ENCODE assay signal across 13 mouse cellular contexts in the genomic region with DNA sequence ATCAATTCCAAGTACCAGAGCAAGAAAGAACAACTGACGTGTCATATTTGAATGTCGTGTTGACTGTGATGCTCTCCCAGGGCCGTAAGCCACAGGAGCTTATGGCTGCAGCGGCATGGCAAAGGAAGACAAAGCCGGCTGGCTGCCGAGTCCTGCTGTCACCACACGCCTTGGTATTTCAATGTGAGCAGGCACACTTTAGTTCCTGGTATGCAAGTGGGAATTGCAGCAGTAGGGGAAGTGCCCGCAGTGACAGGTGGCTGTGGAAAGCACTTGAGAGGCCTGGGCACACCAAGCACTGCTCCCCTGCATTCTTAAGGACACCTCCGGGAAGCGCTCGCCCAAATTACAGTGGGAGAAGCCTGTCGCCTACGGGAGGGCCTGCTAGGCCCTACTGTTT. TPM values are rescaled to one million over a fixed set of nuclear protein-coding genes. Genes with fewer than 3 reads are reported as not detected.
DNase-seq lines count a peak whose midpoint lies in the region; ATAC-seq and TF ChIP-seq lines count a peak whose summit lies in the region.
"Had no signal": no experiment of that assay in that cellular context is flagged by ENCODE, and none has a peak within 500 bp of the region (broad histone marks: within the 10 kb centered on the region; RNA-seq: fewer than 3 reads in every experiment).

No protein-coding gene starts in this region.

- no peak overlapping the region for H3K4me2 ChIP-seq in midbrain, embryonic 14.5 days (ENCODE audit: low read length)
- H3K4me2 ChIP-seq in midbrain, embryonic 16.5 days (ENCODE audit: low read length): no peak overlapping the region
- no peak overlapping the region for H3K4me2 ChIP-seq in myocyte (ENCODE audit: low read depth)
- H3K4me2 ChIP-seq: liver, embryonic 15.5 days had no signal

- no peak overlapping the region for H3ac ChIP-seq in myocyte (ENCODE audit: control insufficient read depth, insufficient read length)

- H3K27me3 ChIP-seq in midbrain, embryonic 14.5 days (ENCODE audit: control insufficient read depth, insufficient read depth, low read length): no peaks in the 10 kb centered on the region
- H3K27me3 ChIP-seq in midbrain, embryonic 16.5 days (ENCODE audit: control insufficient read depth, insufficient read depth, low read depth, low read length): no peaks in the 10 kb centered on the region
- no peaks in the 10 kb centered on the region for H3K27me3 ChIP-seq in myocyte (ENCODE audit: control insufficient read depth, insufficient read depth, insufficient read length)
- H3K27me3 ChIP-seq: liver, embryonic 15.5 days had no signal

- no peaks in the 10 kb centered on the region for H3K4me1 ChIP-seq in midbrain, embryonic 14.5 days (ENCODE audit: control insufficient read depth, insufficient read depth, low read length)
- H3K4me1 ChIP-seq in midbrain, embryonic 16.5 days (ENCODE audit: control insufficient read depth, insufficient read depth, low read length): no peaks in the 10 kb centered on the region
- H3K4me1 ChIP-seq: liver, embryonic 15.5 days had no signal

- TF ChIP-seq POLR2A in myocyte (IDR thresholded peaks at IDR 0.05; ENCODE audit: insufficient read length, low read depth): no peak

- WGBS in midbrain, embryonic 14.5 days: 81% methylated on average over 13 of the region's 13 CpGs
- 76% methylated on average over 13 of the region's 13 CpGs for WGBS in midbrain, embryonic 16.5 days

- H3K4me3 ChIP-seq in midbrain, embryonic 14.5 days (replicated peaks; ENCODE audit: low read depth, low read length): no peak overlapping the region
- H3K4me3 ChIP-seq in midbrain, embryonic 16.5 days (ENCODE audit: low read depth, low read length): no peak overlapping the region
- no peak overlapping the region for H3K4me3 ChIP-seq in myocyte
- H3K4me3 ChIP-seq: heart, adult 2 months; liver, embryonic 15.5 days had no signal

- DNase-seq in frontal cortex, postnatal 25 days (ENCODE audit: low spot score in 2 of 2): no peak
- DNase-seq in midbrain, embryonic 14.5 days: peak; percentile 12
- peak; percentile 21 for DNase-seq in layer of hippocampus, adult 9-10 months (ENCODE audit: low spot score)
- DNase-seq in kidney, adult 8-10 months: no peak
- no peak for DNase-seq in gastrocnemius, postnatal 4 days (ENCODE audit: low spot score in 2 of 2)
- DNase-seq: heart, adult 2 months; thymus, postnatal 25 days had no signal

- no peaks in the 10 kb centered on the region for H3K79me2 ChIP-seq in myocyte (ENCODE audit: control insufficient read depth, insufficient read depth)

- peaks cover 34% of the 10 kb centered on the region for H3K36me3 ChIP-seq in midbrain, embryonic 14.5 days (ENCODE audit: control insufficient read depth, insufficient read depth, low read length)
- peaks cover 4% of the 10 kb centered on the region; the same call in 1 of the 2 replicates for H3K36me3 ChIP-seq in midbrain, embryonic 16.5 days (ENCODE audit: control insufficient read depth, insufficient read depth, low read length)
- H3K36me3 ChIP-seq in myocyte (ENCODE audit: control insufficient read depth, insufficient read depth): peaks cover 10% of the 10 kb centered on the region

- ATAC-seq in frontal cortex, adult (ENCODE audit: low TSS enrichment): peak; percentile 38; the same call in 1 of the 2 replicates
- no peak for ATAC-seq in midbrain, embryonic 14.5 days (ENCODE audit: low FRiP score, low TSS enrichment)
- ATAC-seq in midbrain, embryonic 16.5 days: no peak
- ATAC-seq: intestine, embryonic 16.5 days had no signal

- no peaks in the 10 kb centered on the region for H3K9me3 ChIP-seq in midbrain, embryonic 14.5 days (ENCODE audit: control insufficient read depth, low read length)
- H3K9me3 ChIP-seq in midbrain, embryonic 16.5 days (replicated peaks; ENCODE audit: control insufficient read depth, low read length, poor library complexity, severe bottlenecking): no peaks in the 10 kb centered on the region
- H3K9me3 ChIP-seq: liver, embryonic 15.5 days had no signal

- H3K9ac ChIP-seq in midbrain, embryonic 14.5 days (replicated peaks; ENCODE audit: low read length): no peak overlapping the region
- H3K9ac ChIP-seq in midbrain, embryonic 16.5 days (ENCODE audit: low read depth, low read length): no peak overlapping the region
- H3K9ac ChIP-seq: liver, embryonic 15.5 days had no signal

- 0 out of 2 replicates have a peak overlapping the region, but pooled peaks have one; percentile 14 for H3K27ac ChIP-seq in midbrain, embryonic 14.5 days (replicated peaks; ENCODE audit: low read depth, low read length)
- H3K27ac ChIP-seq in midbrain, embryonic 16.5 days (ENCODE audit: low read length): no peak overlapping the region
- H3K27ac ChIP-seq: heart, adult 2 months; liver, embryonic 15.5 days had no signal

TF ChIP-seq in myocyte, 11 proteins besides CTCF, POLR2A, EP300 and RAD21:
- TF ChIP-seq MYOD1 (IDR thresholded peaks at IDR 0.05; ENCODE audit: control insufficient read depth in 1 of 3, insufficient read length in 2 of 3, low read depth in 2 of 3) (peak in 2 of 3 experiments; percentile 64 to 85), USF1 (IDR thresholded peaks at IDR 0.05; ENCODE audit: low read depth) (no peak), E2F4 (IDR thresholded peaks at IDR 0.05; ENCODE audit: insufficient read depth) (no peak), MYOG (IDR thresholded peaks at IDR 0.05; ENCODE audit: control insufficient read depth in 1 of 3, insufficient read depth in 1 of 3, insufficient read length in 2 of 3, low read depth in 2 of 3) (peak in 2 of 3 experiments; percentile 59 to 90), CEBPB (IDR thresholded peaks at IDR 0.05; ENCODE audit: insufficient read depth, poor library complexity, severe bottlenecking) (no peak), SRF (IDR thresholded peaks at IDR 0.05; ENCODE audit: control insufficient read depth, insufficient read length, low read depth) (no peak), TCF12 (IDR thresholded peaks at IDR 0.05; ENCODE audit: insufficient read depth, poor library complexity, severe bottlenecking) (no peak), TCF3 (IDR thresholded peaks at IDR 0.05; ENCODE audit: insufficient read length, low read depth) (peak; percentile 15), MAX (IDR thresholded peaks at IDR 0.05; ENCODE audit: low read depth) (no peak), REST (IDR thresholded peaks at IDR 0.05; ENCODE audit: insufficient read depth, insufficient read length) (no peak), POLR2AphosphoS2 (IDR thresholded peaks at IDR 0.05; ENCODE audit: insufficient read length, low read depth) (no peak)

RNA-seq across cellular contexts. Expression of a gene that starts 41.9 kb away (rescaled TPM):
- polyA plus RNA-seq in midbrain, embryonic 14.5 days (2014; fragmentation: Nextera tagmentation; extraction: Ambion mirVana): 3.2 and 3.7 TPM in 2 replicates
- polyA plus RNA-seq in midbrain, embryonic 16.5 days (2015; fragmentation: Nextera tagmentation; extraction: Ambion mirVana): 6.3 and 6.4 TPM in 2 replicates
- polyA plus RNA-seq in myocyte (2012; fragmentation: generic; extraction: Trizol): 0.02 TPM
- total RNA-seq in gastrocnemius, postnatal 4 days (2021): under 1 TPM; 0.07 to 0.13 TPM
- polyA plus RNA-seq: C2C12 had no signal

Comparison
In these comparisons a context has a peak if more than half of its experiments do, and no peak if none do; other contexts are left out.
1. DNase-seq: peak in midbrain, embryonic 14.5 days (single experiment) and layer of hippocampus, adult 9-10 months (single experiment); none in frontal cortex, postnatal 25 days (0 of 2), kidney, adult 8-10 months (0 of 2) and gastrocnemius, postnatal 4 days (0 of 2).